Mouse (Mus musculus) right cerebral cortex, postnatal 14 days (tissue): ENCODE measurements around the gene Lyzl4.

Experiments
- DNase-seq: peaks from one replicate; pipeline ENCODE4 v3.0.0; 2022

Gene Lyzl4

GRCm38 (mm10) chr9:121647026-121647425, 5.1 kb upstream of the Lyzl4 start:
- no peak for DNase-seq

GRCm38 (mm10) chr9:121644855-121645254, 3.0 kb upstream of the Lyzl4 start:
- DNase-seq: no peak

- DNase-seq: peak; percentile 90
Observed at GRCm38 (mm10) chr9:121642401-121643181, 695 bp upstream of the Lyzl4 start, which contains the start of gene Vipr1. Gene Vipr1, plus strand, starts transcription at chr9:121642716.

GRCm38 (mm10) chr9:121641235-121641915, 521 bp downstream of the Lyzl4 start:
- peak; percentile 35 for DNase-seq

- DNase-seq: peak; percentile 72
Observed at GRCm38 (mm10) chr9:121639790-121640189, 2.1 kb downstream of the Lyzl4 start.

GRCm38 (mm10) chr9:121635835-121636576, 5.9 kb downstream of the Lyzl4 start:
- no peak for DNase-seq

GRCm38 (mm10) chr9:121633306-121633705, 8.6 kb downstream of the Lyzl4 start:
- no peak for DNase-seq

GRCm38 (mm10) chr9:121632891-121633290, 9.0 kb downstream of the Lyzl4 start:
- DNase-seq: no peak

GRCm38 (mm10) chr9:121631946-121632345, 9.9 kb downstream of the Lyzl4 start:
- DNase-seq: no peak

GRCm38 (mm10) chr9:121630627-121631026, 11.3 kb downstream of the Lyzl4 start:
- DNase-seq: no peak

- no peak for DNase-seq
Observed at GRCm38 (mm10) chr9:121624920-121625319, 17.0 kb downstream of the Lyzl4 start.

GRCm38 (mm10) chr9:121623235-121623634, 18.7 kb downstream of the Lyzl4 start:
- DNase-seq: no peak

- no peak for DNase-seq
Observed at GRCm38 (mm10) chr9:121619441-121619840, 22.5 kb downstream of the Lyzl4 start.

- DNase-seq: no peak
Observed at GRCm38 (mm10) chr9:121616471-121616870, 25.4 kb downstream of the Lyzl4 start.

- DNase-seq: no peak
Observed at GRCm38 (mm10) chr9:121614241-121614757, 27.6 kb downstream of the Lyzl4 start.

- no peak for DNase-seq
Observed at GRCm38 (mm10) chr9:121613192-121613591, 28.7 kb downstream of the Lyzl4 start.

GRCm38 (mm10) chr9:121609381-121609780, 32.5 kb downstream of the Lyzl4 start:
- no peak for DNase-seq

- DNase-seq: no peak
Observed at GRCm38 (mm10) chr9:121606498-121607096, 35.3 kb downstream of the Lyzl4 start.

- DNase-seq: peak; percentile 75
Observed at GRCm38 (mm10) chr9:121605414-121606278, 36.2 kb downstream of the Lyzl4 start.

- DNase-seq: no peak
Observed at GRCm38 (mm10) chr9:121602381-121602780, 39.5 kb downstream of the Lyzl4 start.

- DNase-seq: peak; percentile 48
Observed at GRCm38 (mm10) chr9:121600861-121601427, 41.0 kb downstream of the Lyzl4 start.
